Mouse (Mus musculus) neutrophil, adult 65 days (primary cell): Measurements from ENCODE around the gene Zfp296. TPM values are rescaled to one million over a fixed set of nuclear protein-coding genes. Genes with fewer than 3 reads are reported as not detected.

Source experiments
- total RNA-seq: library from RNA; stranded (reverse); gene quantifications from 2 replicates; pipeline ENCODE4 v1.2.4, GENCODE M21; 2023

Gene Zfp296
- total RNA-seq = 2.4 and 2.6 TPM in 2 replicates

GRCm38 (mm10) chr7:19577141-19577852 is at the start of gene Zfp296, which contains the start of gene Gemin7:
Gene Zfp296, plus strand, starts transcription at chr7:19577287.
Gene Gemin7, minus strand, starts transcription at chr7:19577595.

DNA sequence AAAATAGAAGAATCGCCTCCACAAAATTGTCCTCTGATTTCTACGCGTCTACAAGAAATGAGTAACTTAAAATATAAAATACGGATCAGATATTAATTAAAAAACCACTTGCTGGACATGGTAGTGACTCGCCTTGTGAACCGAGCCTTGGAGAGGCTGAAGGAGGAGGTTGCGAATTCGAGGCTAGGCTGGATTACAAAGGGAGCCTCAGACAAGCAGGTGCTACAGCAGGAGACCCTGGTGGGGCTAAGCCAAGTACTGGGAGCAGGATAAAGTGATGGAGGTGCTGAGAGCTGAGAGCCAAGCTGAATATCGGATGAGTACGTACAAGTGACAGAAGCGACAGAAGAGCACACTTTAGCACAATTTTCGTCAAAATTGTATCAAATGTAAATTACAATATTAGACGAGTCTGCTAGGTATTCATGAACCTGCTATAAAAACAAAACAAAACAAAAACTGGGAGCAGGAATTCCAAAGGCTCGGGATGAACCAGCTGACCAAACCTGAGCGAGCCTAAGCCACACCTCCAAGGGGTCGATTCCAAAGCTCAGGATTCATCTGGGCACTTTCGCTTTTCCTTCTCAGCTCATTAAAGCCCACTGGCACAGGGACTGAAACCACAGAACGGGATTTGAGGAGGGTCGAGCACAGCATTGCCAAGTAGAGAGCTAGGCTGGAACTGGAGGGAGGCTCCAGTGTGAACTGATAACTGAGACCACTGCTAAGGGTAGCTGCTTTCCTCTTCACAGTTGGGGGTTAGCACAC is 14.3 kb upstream of the Zfp296 start, which contains the start of gene Ppp1r37:
TSS of gene Ppp1r37 (minus strand) at position 434 of the 768 bp plus-strand sequence.

DNA sequence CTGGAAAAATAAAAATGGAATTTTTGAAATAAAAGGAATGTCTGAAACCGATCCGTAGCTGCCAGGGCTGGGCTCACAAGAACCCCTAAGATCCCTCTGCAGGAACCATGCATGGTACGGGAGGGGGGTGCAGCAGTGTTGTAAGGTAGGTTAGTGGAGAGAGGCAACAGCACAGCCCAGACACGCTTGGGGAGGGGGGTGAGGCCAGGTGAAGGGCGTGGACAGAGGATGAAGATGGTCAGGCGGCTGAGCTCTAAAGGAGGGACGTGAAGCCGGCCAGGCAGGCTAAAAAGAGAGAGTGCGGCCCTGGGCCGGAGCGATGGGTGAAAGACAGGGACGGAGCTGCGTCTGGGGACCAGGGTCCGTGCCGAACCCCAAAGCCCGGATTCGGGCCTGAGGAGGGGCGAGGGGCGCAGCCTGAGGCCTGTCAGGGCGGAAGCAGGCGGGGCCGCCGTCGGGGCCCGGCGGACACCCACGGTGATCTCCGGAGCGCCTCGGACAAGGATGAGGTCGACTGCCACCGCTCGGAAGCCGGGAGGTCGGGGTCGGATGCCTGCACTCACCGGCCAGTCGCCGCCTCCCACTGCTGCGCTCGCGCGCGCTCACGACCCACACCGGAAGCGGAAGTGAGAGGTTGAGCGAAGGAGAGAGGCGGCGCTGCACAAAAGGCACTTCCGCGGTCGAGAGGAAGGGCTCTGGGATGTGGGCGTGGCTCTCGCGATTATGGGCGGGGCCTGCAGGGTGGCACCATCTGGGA is 26.9 kb downstream of the Zfp296 start, which contains the start of gene Clasrp:
TSS of gene Clasrp (minus strand) at position 638 of the 757 bp plus-strand sequence.

GRCm38 (mm10) chr7:19629361-19629734 is 52.3 kb downstream of the Zfp296 start, which contains the start of gene Relb:
Gene Relb, minus strand, starts transcription at chr7:19629438.

Other genes starting within 250 kb of the Zfp296 start
- 17.8 and 28.2 TPM in 2 replicates for gene Ercc1, start 232.5 kb upstream of the Zfp296 start, total RNA-seq
- gene Cd3eap, start 217.8 kb upstream of the Zfp296 start, total RNA-seq = 5.3 TPM in 2 replicates
- 3.0 and 3.8 TPM in 2 replicates for gene Ppp1r13l, start 217.5 kb upstream of the Zfp296 start, total RNA-seq
- gene Ercc2, start 195.3 kb upstream of the Zfp296 start, total RNA-seq = 15.4 and 19.1 TPM in 2 replicates
- gene Klc3, start 173.2 kb upstream of the Zfp296 start, total RNA-seq = 0.27 TPM in 1 of 2 replicates, not detected in the other
- gene Ckm, start 172.5 kb upstream of the Zfp296 start, total RNA-seq = 0.86 and 2.3 TPM in 2 replicates
- gene Mark4, start 118.5 kb upstream of the Zfp296 start, total RNA-seq = 29.7 and 32.2 TPM in 2 replicates
- 0.59 and 0.60 TPM in 2 replicates for gene Exoc3l2, start 114.0 kb upstream of the Zfp296 start, total RNA-seq
- 9.0 and 9.5 TPM in 2 replicates for gene Bloc1s3, start 68.9 kb upstream of the Zfp296 start, total RNA-seq
- gene Trappc6a, start 68.9 kb upstream of the Zfp296 start, total RNA-seq = 16.0 and 21.7 TPM in 2 replicates
- gene Nkpd1, start 59.4 kb upstream of the Zfp296 start, total RNA-seq = not detected in 2 replicates
- gene Ppp1r37, start 14.2 kb upstream of the Zfp296 start, total RNA-seq = 36.2 and 46.8 TPM in 2 replicates
- 43.7 and 47.4 TPM in 2 replicates for gene Gemin7, start 308 bp downstream of the Zfp296 start, total RNA-seq
- 42.9 and 53.0 TPM in 2 replicates for gene Clasrp, start 27.2 kb downstream of the Zfp296 start, total RNA-seq
- 36.5 and 42.9 TPM in 2 replicates for gene Relb, start 52.2 kb downstream of the Zfp296 start, total RNA-seq
- 48.4 and 60.5 TPM in 2 replicates for gene Clptm1, start 87.7 kb downstream of the Zfp296 start, total RNA-seq
- 25.3 and 48.0 TPM in 2 replicates for gene Apoc2, start 100.7 kb downstream of the Zfp296 start, total RNA-seq
- not detected in 2 replicates for gene Gm44805, start 104.1 kb downstream of the Zfp296 start, total RNA-seq
- gene Apoc4, start 104.2 kb downstream of the Zfp296 start, total RNA-seq = not detected in 2 replicates
- 2.2 TPM in 1 of 2 replicates, not detected in the other for gene Apoc1, start 115.4 kb downstream of the Zfp296 start, total RNA-seq
- gene Apoe, start 121.9 kb downstream of the Zfp296 start, total RNA-seq = 21.5 and 32.6 TPM in 2 replicates
- gene Tomm40, start 138.2 kb downstream of the Zfp296 start, total RNA-seq = 20.8 and 22.1 TPM in 2 replicates
- 0.38 TPM in 1 of 2 replicates, not detected in the other for gene Nectin2, start 173.2 kb downstream of the Zfp296 start, total RNA-seq
- not detected in 2 replicates for gene Bcam, start 193.7 kb downstream of the Zfp296 start, total RNA-seq
- 0.39 TPM in 1 of 2 replicates, not detected in the other for gene Cblc, start 219.5 kb downstream of the Zfp296 start, total RNA-seq
- 39.2 and 44.6 TPM in 2 replicates for gene Bcl3, start 245.5 kb downstream of the Zfp296 start, total RNA-seq